Mouse (Mus musculus): Measurements from ENCODE around the gene Cpe. TPM values are rescaled to one million over a fixed set of nuclear protein-coding genes. Genes with fewer than 3 reads are reported as not detected.

The Cpe gene
- total and polyA plus RNA-seq, 2 experiments from 2014 or later: 149 to 247 TPM

DNA sequence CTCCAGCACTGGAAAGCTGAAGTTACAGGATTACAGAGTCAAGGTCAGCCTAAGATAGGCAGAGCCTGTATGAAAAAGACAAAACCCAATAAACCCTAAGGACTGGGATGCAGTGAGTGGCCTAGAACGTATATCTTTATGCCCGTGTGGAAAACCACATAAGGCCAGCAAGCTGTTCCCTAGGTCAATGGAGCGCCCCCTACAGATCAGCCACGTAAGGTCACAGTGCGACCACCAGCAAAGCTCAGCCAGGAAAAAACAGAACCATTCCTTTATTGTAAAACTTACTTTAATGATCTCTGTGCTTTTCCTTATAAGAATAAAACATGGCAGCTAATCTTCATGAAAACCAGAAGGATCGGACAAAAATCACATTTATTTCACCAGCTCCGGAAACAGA is 25.0 kb upstream of the Cpe start:
- Histone ChIP-seq H3K27me3 (ENCODE audit: control insufficient read depth, insufficient read depth, low read length) (no peaks in the 10 kb centered on the region), H3K4me1 (ENCODE audit: control insufficient read depth, insufficient read depth) (no peaks in the 10 kb centered on the region), H3K4me3 (ENCODE audit: low read depth, low read length) (no peak overlapping the region), H3K4me2 (ENCODE audit: low read depth, low read length) (no peak overlapping the region), H3K9me3 (replicated peaks; ENCODE audit: control insufficient read depth, low read length) (no peaks in the 10 kb centered on the region), H3K9ac (replicated peaks; ENCODE audit: low read depth, low read length) (no peak overlapping the region), H3K27ac (ENCODE audit: low read depth) (no peak overlapping the region), H3K36me3 (replicated peaks; ENCODE audit: control insufficient read depth, insufficient read depth, low read length) (peaks cover 38% of the 10 kb centered on the region)
- WGBS: 82% methylated on average over 7 of the region's 7 CpGs
- no peak for DNase-seq (ENCODE audit: low spot score)
- no peak for TF ChIP-seq EP300 (IDR thresholded peaks at IDR 0.05; ENCODE audit: low read depth)
- TF ChIP-seq CTCF (IDR thresholded peaks at IDR 0.05; ENCODE audit: low read depth): no peak
- ATAC-seq (ENCODE audit: insufficient read depth, low read depth): no peak

DNA sequence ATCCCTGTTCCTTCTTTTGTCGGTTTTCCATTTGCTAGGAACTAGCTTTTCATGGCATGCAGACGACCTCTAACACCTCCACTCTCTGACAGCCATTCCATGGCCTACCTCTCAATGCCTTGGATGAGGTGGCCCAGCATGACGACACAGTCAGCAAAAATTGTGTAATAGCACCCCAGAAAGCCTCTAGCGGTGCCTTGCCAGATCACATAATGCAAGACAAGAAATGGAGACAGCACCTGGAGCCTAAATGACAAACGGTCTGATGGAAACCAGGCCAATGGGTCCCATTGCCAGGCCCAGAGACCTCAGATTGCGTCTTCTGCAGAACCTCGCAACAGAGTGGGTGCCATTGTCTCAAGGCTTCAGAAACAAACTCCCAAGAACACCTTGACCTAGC is 19.6 kb upstream of the Cpe start:
- ATAC-seq (ENCODE audit: insufficient read depth, low read depth) (no peak), DNase-seq (ENCODE audit: low spot score) (no peak)
- H3K36me3 ChIP-seq (replicated peaks; ENCODE audit: control insufficient read depth, insufficient read depth, low read length): no peaks in the 10 kb centered on the region
- H3K9ac ChIP-seq (replicated peaks; ENCODE audit: low read depth, low read length): no peak overlapping the region
- no peak overlapping the region for H3K4me3 ChIP-seq (ENCODE audit: low read depth, low read length)
- no peak overlapping the region for H3K4me2 ChIP-seq (ENCODE audit: low read depth, low read length)
- no peak overlapping the region for H3K27ac ChIP-seq (ENCODE audit: low read depth)
- WGBS: 89% methylated on average over 7 of the region's 7 CpGs
- H3K27me3 ChIP-seq (ENCODE audit: control insufficient read depth, insufficient read depth, low read length): no peaks in the 10 kb centered on the region
- no peaks in the 10 kb centered on the region; the same call in 1 of the 2 replicates for H3K4me1 ChIP-seq (ENCODE audit: control insufficient read depth, insufficient read depth)
- TF ChIP-seq CTCF (IDR thresholded peaks at IDR 0.05; ENCODE audit: low read depth) (no peak), EP300 (IDR thresholded peaks at IDR 0.05; ENCODE audit: low read depth) (no peak)
- no peaks in the 10 kb centered on the region for H3K9me3 ChIP-seq (replicated peaks; ENCODE audit: control insufficient read depth, low read length)

DNA sequence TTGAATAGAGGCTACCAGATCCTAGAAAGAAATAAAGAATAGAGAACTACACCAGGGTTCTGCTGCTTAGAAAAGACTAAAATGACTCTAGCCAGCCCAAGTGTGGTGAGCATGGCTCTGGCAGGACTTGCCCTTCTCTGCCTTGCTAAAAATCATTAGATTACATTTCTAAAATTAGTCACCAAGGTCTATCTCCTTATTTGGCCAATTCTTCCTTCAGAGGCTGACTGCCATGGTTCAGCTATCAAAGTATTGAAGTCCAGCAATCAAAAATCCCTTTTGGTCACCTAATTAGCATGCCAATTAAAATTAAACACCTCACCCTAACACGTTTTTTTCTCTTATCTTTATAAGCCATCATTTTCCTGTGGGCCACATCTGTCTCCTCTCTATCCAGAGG is 18.7 kb upstream of the Cpe start:
- no peak overlapping the region for H3K4me2 ChIP-seq (ENCODE audit: low read depth, low read length)
- DNase-seq (ENCODE audit: low spot score): no peak
- no peak for TF ChIP-seq EP300 (IDR thresholded peaks at IDR 0.05; ENCODE audit: low read depth)
- TF ChIP-seq CTCF (IDR thresholded peaks at IDR 0.05; ENCODE audit: low read depth): no peak
- H3K4me3 ChIP-seq (ENCODE audit: low read depth, low read length): no peak overlapping the region
- H3K9ac ChIP-seq (replicated peaks; ENCODE audit: low read depth, low read length): no peak overlapping the region
- WGBS: 15% methylated on average over 1 of the region's 1 CpGs
- H3K27ac ChIP-seq (ENCODE audit: low read depth): no peak overlapping the region; the same call in 1 of the 2 replicates
- H3K9me3 ChIP-seq (replicated peaks; ENCODE audit: control insufficient read depth, low read length): no peaks in the 10 kb centered on the region
- H3K27me3 ChIP-seq (ENCODE audit: control insufficient read depth, insufficient read depth, low read length): no peaks in the 10 kb centered on the region
- ATAC-seq (ENCODE audit: insufficient read depth, low read depth): no peak
- no peaks in the 10 kb centered on the region; the same call in 1 of the 2 replicates for H3K4me1 ChIP-seq (ENCODE audit: control insufficient read depth, insufficient read depth)
- no peaks in the 10 kb centered on the region for H3K36me3 ChIP-seq (replicated peaks; ENCODE audit: control insufficient read depth, insufficient read depth, low read length)

DNA sequence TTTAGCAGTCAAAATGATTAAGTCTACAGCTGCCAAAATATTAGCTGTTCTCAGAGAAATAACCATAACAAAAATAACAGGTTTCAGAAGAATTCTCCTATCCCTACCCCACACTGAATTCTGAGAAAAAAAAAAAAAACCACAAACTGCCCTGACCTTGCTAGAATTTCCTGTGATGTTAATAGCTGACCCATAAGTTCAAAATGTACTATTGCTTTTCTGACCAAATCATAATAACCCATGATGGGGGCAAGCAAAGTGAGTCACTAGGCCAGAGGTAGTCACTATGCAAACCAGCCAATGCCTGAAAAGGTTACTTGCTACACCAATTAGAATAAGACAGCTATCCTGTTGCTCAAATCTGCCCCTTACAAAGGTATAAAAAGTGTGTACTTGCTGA is 14.6 kb upstream of the Cpe start:
- H3K36me3 ChIP-seq (replicated peaks; ENCODE audit: control insufficient read depth, insufficient read depth, low read length): no peaks in the 10 kb centered on the region
- no peak overlapping the region for H3K4me2 ChIP-seq (ENCODE audit: low read depth, low read length)
- no peaks in the 10 kb centered on the region for H3K27me3 ChIP-seq (ENCODE audit: control insufficient read depth, insufficient read depth, low read length)
- H3K27ac ChIP-seq (ENCODE audit: low read depth): no peak overlapping the region
- no peak overlapping the region for H3K4me3 ChIP-seq (ENCODE audit: low read depth, low read length)
- no peak for DNase-seq (ENCODE audit: low spot score)
- TF ChIP-seq CTCF (IDR thresholded peaks at IDR 0.05; ENCODE audit: low read depth) (no peak), EP300 (IDR thresholded peaks at IDR 0.05; ENCODE audit: low read depth) (no peak)
- no peak for ATAC-seq (ENCODE audit: insufficient read depth, low read depth)
- H3K4me1 ChIP-seq (ENCODE audit: control insufficient read depth, insufficient read depth): no peaks in the 10 kb centered on the region; the same call in 1 of the 2 replicates
- no peak overlapping the region for H3K9ac ChIP-seq (replicated peaks; ENCODE audit: low read depth, low read length)
- no peaks in the 10 kb centered on the region for H3K9me3 ChIP-seq (replicated peaks; ENCODE audit: control insufficient read depth, low read length)

DNA sequence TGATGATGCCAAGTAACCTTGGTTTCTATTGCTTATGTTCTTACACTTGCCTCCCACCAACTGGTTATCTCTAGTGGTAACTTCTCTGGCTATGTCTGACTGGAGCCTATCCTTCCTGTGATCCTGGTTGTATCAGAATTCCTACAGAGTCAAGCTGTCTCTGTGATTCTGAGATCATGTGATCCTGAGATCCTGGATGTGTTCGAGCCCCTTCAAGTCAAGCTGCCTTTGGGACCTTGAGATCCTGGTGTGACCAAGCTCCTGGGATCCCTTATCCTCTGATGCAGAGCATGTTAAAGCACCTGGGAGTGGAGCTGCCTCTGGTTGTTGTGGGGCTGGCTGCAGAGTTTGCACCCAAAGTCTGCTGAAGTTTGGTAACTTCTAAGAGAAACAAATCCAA is 10.3 kb upstream of the Cpe start:
- H3K36me3 ChIP-seq (replicated peaks; ENCODE audit: control insufficient read depth, insufficient read depth, low read length): no peaks in the 10 kb centered on the region
- H3K27ac ChIP-seq (ENCODE audit: low read depth): no peak overlapping the region
- H3K4me3 ChIP-seq (ENCODE audit: low read depth, low read length): no peak overlapping the region
- H3K9ac ChIP-seq (replicated peaks; ENCODE audit: low read depth, low read length): no peak overlapping the region
- H3K4me2 ChIP-seq (ENCODE audit: low read depth, low read length): no peak overlapping the region
- H3K9me3 ChIP-seq (replicated peaks; ENCODE audit: control insufficient read depth, low read length): no peaks in the 10 kb centered on the region
- 66% methylated on average over 1 of the region's 1 CpGs for WGBS
- DNase-seq (ENCODE audit: low spot score): no peak
- H3K4me1 ChIP-seq (ENCODE audit: control insufficient read depth, insufficient read depth): no peaks in the 10 kb centered on the region
- no peaks in the 10 kb centered on the region for H3K27me3 ChIP-seq (ENCODE audit: control insufficient read depth, insufficient read depth, low read length)
- ATAC-seq (ENCODE audit: insufficient read depth, low read depth): no peak
- TF ChIP-seq EP300 (IDR thresholded peaks at IDR 0.05; ENCODE audit: low read depth) (no peak), CTCF (IDR thresholded peaks at IDR 0.05; ENCODE audit: low read depth) (no peak)

Data from heart, postnatal 0 days (tissue).